Mouse (Mus musculus): ENCODE results near the gene Esrrg.

DNA sequence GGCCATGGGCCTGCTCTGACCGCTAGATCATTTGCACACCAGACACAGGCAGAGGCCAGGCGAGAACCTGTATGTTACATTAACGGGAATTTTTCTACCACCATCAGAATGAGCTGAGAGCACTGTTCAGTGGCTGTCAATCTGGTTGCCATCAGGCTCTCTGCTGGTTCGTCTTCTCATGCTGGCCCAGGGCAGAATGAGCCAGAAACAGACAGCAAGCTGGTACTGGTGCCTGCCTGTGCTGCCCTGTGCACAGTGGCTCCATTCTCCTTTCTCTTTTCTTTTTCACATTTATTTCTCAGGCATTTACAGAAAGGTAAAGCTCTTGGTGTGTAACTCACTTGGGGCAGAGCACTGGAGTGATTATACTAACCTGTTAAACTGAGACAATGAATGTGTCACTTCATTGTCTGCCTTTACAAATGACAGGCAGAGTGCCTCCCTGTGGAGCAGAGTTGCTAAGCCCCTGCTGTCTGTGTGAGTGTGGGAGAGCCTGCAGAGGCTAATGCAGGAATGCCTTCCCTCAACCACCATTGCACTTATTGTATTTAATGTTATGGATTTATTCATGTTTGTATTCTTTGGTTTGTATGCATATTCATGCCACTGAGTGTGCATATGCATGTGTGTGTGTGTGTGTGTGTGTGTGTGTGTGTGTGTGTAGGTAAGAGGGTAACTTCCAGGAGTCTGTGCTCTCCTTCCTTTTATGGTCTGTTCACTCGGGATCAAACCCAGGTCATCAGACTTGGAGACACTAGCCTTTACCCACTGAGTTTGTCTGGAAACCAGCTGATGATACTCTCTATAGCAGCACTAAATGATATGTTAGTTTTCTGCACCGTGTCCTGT, 651.9 kb downstream of the Esrrg start:
- TF ChIP-seq UBTF (IDR thresholded peaks at IDR 0.05; ENCODE audit: borderline replicate concordance, insufficient read depth, low read depth, low read length) (no peak), SIN3A (IDR thresholded peaks at IDR 0.05; ENCODE audit: low read length) (no peak), ELF1 (IDR thresholded peaks at IDR 0.05; ENCODE audit: low read depth, low read length) (no peak), CTCF (IDR thresholded peaks at IDR 0.05 in 2 of 3, conservative IDR thresholded peaks at IDR 0.05 in 1 of 3; ENCODE audit: control insufficient read depth in 1 of 3, insufficient read depth in 1 of 3, low read depth in 2 of 3, low read length in 3 of 3, poor library complexity in 1 of 3, severe bottlenecking in 1 of 3) (no peak), EP300 (IDR thresholded peaks at IDR 0.05; ENCODE audit: low read depth in 1 of 2, low read length in 2 of 2) (no peak), ETS1 (IDR thresholded peaks at IDR 0.05; ENCODE audit: low read depth, low read length) (no peak), HCFC1 (IDR thresholded peaks at IDR 0.05; ENCODE audit: low read depth, low read length) (no peak), POLR2A (IDR thresholded peaks at IDR 0.05; ENCODE audit: control insufficient read depth in 1 of 2, insufficient read depth in 1 of 2, low read depth in 1 of 2, low read length in 2 of 2, poor library complexity in 1 of 2) (no peak), GATA1 (IDR thresholded peaks at IDR 0.05; ENCODE audit: low read depth, low read length) (no peak), CHD2 (IDR thresholded peaks at IDR 0.05; ENCODE audit: low read length) (no peak), TBP (IDR thresholded peaks at IDR 0.05; ENCODE audit: low read depth, low read length) (no peak)
